Mouse (Mus musculus): Measurements from ENCODE around the gene Tmem223.
"Not testable (repeated sequence)": the region's sequence is repeated elsewhere in the genome, so short reads cannot be mapped to it uniquely, and the experiment has no call there.

Tmem223 gene

GRCm38 (mm10) chr19:8770567-8771270 lies at the start of gene Tmem223:
Gene Tmem223 (plus strand): TSS chr19:8770996.
- DNase-seq: peak; percentile 87

- DNase-seq: no peak
Observed at GRCm38 (mm10) chr19:8721378-8721777, 49.4 kb upstream of the Tmem223 start.

- no peak for DNase-seq
Observed at GRCm38 (mm10) chr19:8722021-8722420, 48.8 kb upstream of the Tmem223 start.

- no peak for DNase-seq
Observed at GRCm38 (mm10) chr19:8722559-8722906, 48.3 kb upstream of the Tmem223 start.

- DNase-seq: peak; percentile 99
Observed at GRCm38 (mm10) chr19:8722907-8723573, 47.8 kb upstream of the Tmem223 start, which contains the start of gene Slc3a2. Gene Slc3a2 (minus strand): TSS chr19:8723369.

- DNase-seq: peak; percentile 48
Observed at GRCm38 (mm10) chr19:8723574-8724346, 47.0 kb upstream of the Tmem223 start.

GRCm38 (mm10) chr19:8724392-8724791 lies 46.4 kb upstream of the Tmem223 start:
- DNase-seq: no peak

- DNase-seq: no peak
Observed at GRCm38 (mm10) chr19:8725081-8725613, 45.6 kb upstream of the Tmem223 start.

- DNase-seq: no peak
Observed at GRCm38 (mm10) chr19:8726609-8727390, 44.0 kb upstream of the Tmem223 start.

- no peak for DNase-seq
Observed at GRCm38 (mm10) chr19:8727495-8728114, 43.2 kb upstream of the Tmem223 start.

GRCm38 (mm10) chr19:8728335-8729099 lies 42.3 kb upstream of the Tmem223 start:
- DNase-seq: not testable (repeated sequence)

GRCm38 (mm10) chr19:8734334-8734733 lies 36.5 kb upstream of the Tmem223 start:
- DNase-seq: no peak

GRCm38 (mm10) chr19:8735389-8736159 lies 35.2 kb upstream of the Tmem223 start, which contains the start of gene Wdr74:
Gene Wdr74 (plus strand): TSS chr19:8735827.
- peak; percentile 96 for DNase-seq

- DNase-seq: no peak
Observed at GRCm38 (mm10) chr19:8736160-8736467, 34.7 kb upstream of the Tmem223 start.

GRCm38 (mm10) chr19:8738911-8739310 lies 31.9 kb upstream of the Tmem223 start:
- DNase-seq: no peak

GRCm38 (mm10) chr19:8739646-8740045 lies 31.1 kb upstream of the Tmem223 start:
- no peak for DNase-seq

- no peak for DNase-seq
Observed at GRCm38 (mm10) chr19:8740603-8741002, 30.2 kb upstream of the Tmem223 start, which contains the start of gene 1700092M07Rik. Gene 1700092M07Rik (plus strand): TSS chr19:8740718.

GRCm38 (mm10) chr19:8741243-8741869 lies 29.4 kb upstream of the Tmem223 start, which contains the start of gene Stx5a:
Gene Stx5a (plus strand): TSS chr19:8741413.
- DNase-seq: peak; percentile 99

GRCm38 (mm10) chr19:8742176-8742575 lies 28.6 kb upstream of the Tmem223 start:
- DNase-seq: no peak

- no peak for DNase-seq
Observed at GRCm38 (mm10) chr19:8745382-8745781, 25.4 kb upstream of the Tmem223 start.

Data from retina, postnatal 1 day (tissue).